Mouse (Mus musculus): Measurements from ENCODE around the gene Pigo.

Gene Pigo

GRCm38 (mm10) chr4:43025084-43025960 is at the start of gene Pigo:
Pigo (minus strand) TSS chr4:43025819.
- DNase-seq, result peak; percentile 95 to 97

- DNase-seq, result no peak
Observed at GRCm38 (mm10) chr4:43074923-43075322, 49.3 kb upstream of the Pigo start.

GRCm38 (mm10) chr4:43065471-43065870 is 39.9 kb upstream of the Pigo start:
- no peak for DNase-seq

- peak in 1 of 2 experiments; percentile 19 for DNase-seq
Observed at GRCm38 (mm10) chr4:43060286-43060685, 34.7 kb upstream of the Pigo start.

GRCm38 (mm10) chr4:43059697-43060096 is 34.1 kb upstream of the Pigo start:
- no peak for DNase-seq

GRCm38 (mm10) chr4:43058753-43059654 is 33.4 kb upstream of the Pigo start, which contains the start of gene Unc13b:
Unc13b (plus strand) TSS chr4:43058953.
- peak; percentile 96 to 98 for DNase-seq

- DNase-seq, result no peak
Observed at GRCm38 (mm10) chr4:43058392-43058752, 32.8 kb upstream of the Pigo start.

- DNase-seq, result no peak
Observed at GRCm38 (mm10) chr4:43057654-43058053, 32.0 kb upstream of the Pigo start.

- peak; percentile 75 to 77 for DNase-seq
Observed at GRCm38 (mm10) chr4:43052627-43053026, 27.0 kb upstream of the Pigo start.

- DNase-seq, result peak; percentile 81 to 90
Observed at GRCm38 (mm10) chr4:43047231-43047630, 21.6 kb upstream of the Pigo start.

- DNase-seq, result no peak
Observed at GRCm38 (mm10) chr4:43046607-43047006, 21.0 kb upstream of the Pigo start.

- DNase-seq, result peak; percentile 100
Observed at GRCm38 (mm10) chr4:43045659-43046302, 20.2 kb upstream of the Pigo start, which contains the start of gene Fam214b. Fam214b (minus strand) TSS chr4:43046220.

GRCm38 (mm10) chr4:43045285-43045658 is 19.7 kb upstream of the Pigo start:
- peak in 1 of 2 experiments; percentile 63 for DNase-seq

GRCm38 (mm10) chr4:43044673-43045072 is 19.1 kb upstream of the Pigo start:
- DNase-seq, result peak; percentile 57 to 75

GRCm38 (mm10) chr4:43043644-43044357 is 18.2 kb upstream of the Pigo start:
- peak; percentile 77 to 81 for DNase-seq

- DNase-seq, result no peak
Observed at GRCm38 (mm10) chr4:43040881-43041547, 15.4 kb upstream of the Pigo start.

- DNase-seq, result peak; percentile 99
Observed at GRCm38 (mm10) chr4:43040114-43040572, 14.5 kb upstream of the Pigo start.

- peak in 1 of 2 experiments; percentile 7 for DNase-seq
Observed at GRCm38 (mm10) chr4:43039609-43040008, 14.0 kb upstream of the Pigo start.

- DNase-seq, result peak; percentile 46 to 52
Observed at GRCm38 (mm10) chr4:43038567-43039495, 13.2 kb upstream of the Pigo start.

- no peak for DNase-seq
Observed at GRCm38 (mm10) chr4:43037860-43038566, 12.4 kb upstream of the Pigo start.
